Mouse (Mus musculus) midbrain, embryonic 13.5 days (tissue): ENCODE measurements around the gene Cdca8. TPM values are rescaled to one million over a fixed set of nuclear protein-coding genes. Genes with fewer than 3 reads are reported as not detected.
A peak's percentile ranks its signal among the peaks of the same experiment; 100 is the strongest.

Experiments
- ATAC-seq: fragments of 200-750 bp; cut with Nextera tagmentation; 2 replicates; pipeline ENCODE4 v1.8.0; 2017; ENCODE audit warnings: mild to moderate bottlenecking, moderate TSS enrichment, moderate library complexity
- H3K27ac ChIP-seq: fragments of 300-500 bp; sonication (generic); 2 replicates; pipeline ENCODE4 v1.5.1; 2015; ENCODE audit warnings: inconsistent platforms, mild to moderate bottlenecking, moderate library complexity
- H3K27me3 ChIP-seq: fragments of 300-500 bp; sonication (generic); 2 replicates; pipeline ENCODE4 v1.6.1; 2015; ENCODE audit warnings: mild to moderate bottlenecking, inconsistent platforms
- H3K36me3 ChIP-seq: fragments of 300-500 bp; sonication (generic); 2 replicates; pipeline ENCODE4 v1.6.1; 2015; ENCODE audit warnings: mild to moderate bottlenecking, inconsistent platforms
- H3K4me1 ChIP-seq: fragments of 300-500 bp; sonication (generic); replicated peaks from 2 replicates; pipeline ENCODE4 v1.6.1; 2015; ENCODE audit warnings: inconsistent platforms
- H3K4me2 ChIP-seq: fragments of 300-500 bp; sonication (generic); replicated peaks from 2 replicates; pipeline ENCODE4 v1.6.1; 2015; ENCODE audit warnings: moderate library complexity, mild to moderate bottlenecking, inconsistent platforms
- H3K4me3 ChIP-seq: fragments of 300-500 bp; sonication (generic); replicated peaks from 2 replicates; pipeline ENCODE4 v1.5.1; 2015; ENCODE audit warnings: mild to moderate bottlenecking, inconsistent platforms
- H3K9ac ChIP-seq: fragments of 300-500 bp; sonication (generic); replicated peaks from 2 replicates; pipeline ENCODE4 v1.6.1; 2015; ENCODE audit warnings: mild to moderate bottlenecking, inconsistent platforms
- H3K9me3 ChIP-seq: fragments of 300-500 bp; sonication (generic); 2 replicates; pipeline ENCODE4 v1.6.1; 2016; ENCODE audit warnings: mild to moderate bottlenecking, inconsistent platforms
- WGBS: fragments of 180-500 bp; shearing (Covaris S2); methylation state at CpG from one replicate; pipeline ENCODE4 v1.1.7; 2015; 5-methylcytosine and 5-hydroxymethylcytosine counted together
- polyA plus RNA-seq: library from polyadenylated mRNA; unstranded; fragments of >200 nt; fragmentation: Nextera tagmentation; extraction: Ambion mirVana; gene quantifications from 2 replicates; pipeline ENCODE4 v1.2.1, GENCODE M21; 2015

Gene Cdca8
- polyA plus RNA-seq, 1 experiment from 2014 or later, result 76.4 TPM

- H3K4me1 ChIP-seq, result peaks cover 30% of the 10 kb centered on the region
- H3K36me3 ChIP-seq, result no peaks in the 10 kb centered on the region
- no peak overlapping the region for H3K9ac ChIP-seq
- ATAC-seq, result peak; percentile 48; the same call in 1 of the 2 replicates
- WGBS, result 25% methylated on average over 5 of the region's 5 CpGs
- H3K27ac ChIP-seq, result no peak overlapping the region
- no peaks in the 10 kb centered on the region for H3K27me3 ChIP-seq
- no peaks in the 10 kb centered on the region for H3K9me3 ChIP-seq
- H3K4me3 ChIP-seq, result no peak overlapping the region
- no peak overlapping the region for H3K4me2 ChIP-seq
Measured at GRCm38 (mm10) chr4:124970677-124971076, 31.6 kb upstream of the Cdca8 start.

- Histone ChIP-seq H3K4me3 (no peak overlapping the region), H3K9ac (no peak overlapping the region), H3K36me3 (no peaks in the 10 kb centered on the region), H3K9me3 (no peaks in the 10 kb centered on the region), H3K4me2 (no peak overlapping the region), H3K27ac (no peak overlapping the region), H3K27me3 (no peaks in the 10 kb centered on the region), H3K4me1 (peaks cover 35% of the 10 kb centered on the region)
- WGBS, result 72% methylated on average over 11 of the region's 11 CpGs
- 0 out of 2 replicates have a peak, but pooled peaks have one; percentile 31 for ATAC-seq
Measured at GRCm38 (mm10) chr4:124970194-124970593, 31.1 kb upstream of the Cdca8 start.

- no peaks in the 10 kb centered on the region for H3K9me3 ChIP-seq
- H3K36me3 ChIP-seq, result no peaks in the 10 kb centered on the region
- H3K4me1 ChIP-seq, result peaks cover 38% of the 10 kb centered on the region
- no peaks in the 10 kb centered on the region for H3K27me3 ChIP-seq
- H3K27ac ChIP-seq, result peak overlapping the region; percentile 30; the same call in 1 of the 2 replicates
- no peak overlapping the region for H3K4me3 ChIP-seq
- H3K9ac ChIP-seq, result no peak overlapping the region
- WGBS, result 81% methylated on average over 7 of the region's 7 CpGs
- H3K4me2 ChIP-seq, result no peak overlapping the region
- no peak for ATAC-seq
Measured at GRCm38 (mm10) chr4:124969219-124969848, 30.2 kb upstream of the Cdca8 start.

GRCm38 (mm10) chr4:124968711-124969110, 29.6 kb upstream of the Cdca8 start:
- peaks cover 38% of the 10 kb centered on the region for H3K4me1 ChIP-seq
- no peak overlapping the region for H3K4me3 ChIP-seq
- H3K9me3 ChIP-seq, result no peaks in the 10 kb centered on the region
- H3K9ac ChIP-seq, result 0 out of 2 replicates have a peak overlapping the region, but pooled peaks have one; percentile 7
- WGBS, result 51% methylated on average over 6 of the region's 6 CpGs
- H3K27me3 ChIP-seq, result no peaks in the 10 kb centered on the region
- H3K27ac ChIP-seq, result peak overlapping the region; percentile 30; the same call in 1 of the 2 replicates
- no peaks in the 10 kb centered on the region for H3K36me3 ChIP-seq
- H3K4me2 ChIP-seq, result no peak overlapping the region
- no peak for ATAC-seq

- Histone ChIP-seq H3K27me3 (no peaks in the 10 kb centered on the region), H3K4me2 (no peak overlapping the region), H3K9me3 (no peaks in the 10 kb centered on the region), H3K4me1 (peaks cover 24% of the 10 kb centered on the region), H3K9ac (no peak overlapping the region), H3K36me3 (no peaks in the 10 kb centered on the region), H3K4me3 (no peak overlapping the region), H3K27ac (peak overlapping the region; percentile 37)
- 6% methylated on average over 8 of the region's 8 CpGs for WGBS
- ATAC-seq, result peak; percentile 82
Measured at GRCm38 (mm10) chr4:124964912-124965599, 25.9 kb upstream of the Cdca8 start.

- no peak for ATAC-seq
- Histone ChIP-seq H3K27me3 (no peaks in the 10 kb centered on the region), H3K27ac (no peak overlapping the region), H3K36me3 (no peaks in the 10 kb centered on the region), H3K4me3 (no peak overlapping the region), H3K9me3 (no peaks in the 10 kb centered on the region), H3K4me2 (no peak overlapping the region), H3K9ac (no peak overlapping the region), H3K4me1 (peaks cover 12% of the 10 kb centered on the region)
- 62% methylated on average over 11 of the region's 11 CpGs for WGBS
Measured at GRCm38 (mm10) chr4:124962576-124962975, 23.5 kb upstream of the Cdca8 start.

- no peak overlapping the region for H3K27ac ChIP-seq
- no peak overlapping the region for H3K4me3 ChIP-seq
- no peaks in the 10 kb centered on the region for H3K27me3 ChIP-seq
- H3K36me3 ChIP-seq, result no peaks in the 10 kb centered on the region
- 95% methylated on average over 11 of the region's 11 CpGs for WGBS
- no peak overlapping the region for H3K9ac ChIP-seq
- peaks cover 11% of the 10 kb centered on the region for H3K4me1 ChIP-seq
- no peak for ATAC-seq
- H3K9me3 ChIP-seq, result no peaks in the 10 kb centered on the region
- no peak overlapping the region for H3K4me2 ChIP-seq
Measured at GRCm38 (mm10) chr4:124960940-124961339, 21.8 kb upstream of the Cdca8 start.

GRCm38 (mm10) chr4:124959062-124959461, 20.0 kb upstream of the Cdca8 start:
- H3K4me2 ChIP-seq, result no peak overlapping the region
- H3K36me3 ChIP-seq, result no peaks in the 10 kb centered on the region
- H3K27me3 ChIP-seq, result no peaks in the 10 kb centered on the region
- no peaks in the 10 kb centered on the region for H3K4me1 ChIP-seq
- H3K9me3 ChIP-seq, result no peaks in the 10 kb centered on the region
- ATAC-seq, result no peak
- no peak overlapping the region for H3K27ac ChIP-seq
- H3K9ac ChIP-seq, result no peak overlapping the region
- 84% methylated on average over 11 of the region's 11 CpGs for WGBS
- H3K4me3 ChIP-seq, result no peak overlapping the region

- no peak overlapping the region for H3K4me3 ChIP-seq
- H3K9ac ChIP-seq, result no peak overlapping the region
- ATAC-seq, result no peak
- H3K9me3 ChIP-seq, result no peaks in the 10 kb centered on the region
- H3K4me1 ChIP-seq, result no peaks in the 10 kb centered on the region
- WGBS, result 86% methylated on average over 2 of the region's 2 CpGs
- no peak overlapping the region for H3K4me2 ChIP-seq
- H3K36me3 ChIP-seq, result no peaks in the 10 kb centered on the region
- H3K27me3 ChIP-seq, result no peaks in the 10 kb centered on the region
- no peak overlapping the region for H3K27ac ChIP-seq
Measured at GRCm38 (mm10) chr4:124957284-124957683, 18.2 kb upstream of the Cdca8 start.

GRCm38 (mm10) chr4:124953546-124953945, 14.4 kb upstream of the Cdca8 start:
- no peaks in the 10 kb centered on the region for H3K27me3 ChIP-seq
- 80% methylated on average over 4 of the region's 4 CpGs for WGBS
- ATAC-seq, result no peak
- H3K36me3 ChIP-seq, result no peaks in the 10 kb centered on the region
- H3K9ac ChIP-seq, result no peak overlapping the region
- no peak overlapping the region for H3K27ac ChIP-seq
- no peaks in the 10 kb centered on the region for H3K4me1 ChIP-seq
- H3K9me3 ChIP-seq, result no peaks in the 10 kb centered on the region
- H3K4me3 ChIP-seq, result no peak overlapping the region
- no peak overlapping the region for H3K4me2 ChIP-seq

- ATAC-seq, result no peak
- Histone ChIP-seq H3K27me3 (no peaks in the 10 kb centered on the region), H3K9me3 (no peaks in the 10 kb centered on the region), H3K4me1 (no peaks in the 10 kb centered on the region), H3K36me3 (no peaks in the 10 kb centered on the region), H3K4me3 (no peak overlapping the region), H3K9ac (no peak overlapping the region), H3K27ac (no peak overlapping the region), H3K4me2 (no peak overlapping the region)
- 44% methylated on average over 10 of the region's 10 CpGs for WGBS
Measured at GRCm38 (mm10) chr4:124951036-124951433, 11.9 kb upstream of the Cdca8 start.

GRCm38 (mm10) chr4:124950181-124951035, 11.3 kb upstream of the Cdca8 start:
- no peak overlapping the region for H3K4me3 ChIP-seq
- H3K27me3 ChIP-seq, result no peaks in the 10 kb centered on the region
- H3K4me1 ChIP-seq, result no peaks in the 10 kb centered on the region
- no peak for ATAC-seq
- no peak overlapping the region for H3K4me2 ChIP-seq
- H3K9ac ChIP-seq, result no peak overlapping the region
- H3K9me3 ChIP-seq, result no peaks in the 10 kb centered on the region
- H3K27ac ChIP-seq, result no peak overlapping the region
- WGBS, result 87% methylated on average over 21 of the region's 21 CpGs
- no peaks in the 10 kb centered on the region for H3K36me3 ChIP-seq
